Mouse (Mus musculus) thymus, postnatal 36 days (tissue): ENCODE data around the gene Stmn1.

Experiments
- DNase-seq, 2 experiments: peaks; one replicate each; pipeline ENCODE4 v3.0.0; 2022; ENCODE audit warnings: mixed read lengths in 2 of 2

Gene Stmn1

GRCm38 (mm10) chr4:134517719-134518118 lies 49.6 kb downstream of the Stmn1 start:
- no peak for DNase-seq

GRCm38 (mm10) chr4:134518541-134518940 lies 50.4 kb downstream of the Stmn1 start:
- no peak for DNase-seq

- no peak for DNase-seq
These were observed 51.2 kb downstream of the Stmn1 start for GRCm38 (mm10) chr4:134519281-134519680.
